In the genomic region with DNA sequence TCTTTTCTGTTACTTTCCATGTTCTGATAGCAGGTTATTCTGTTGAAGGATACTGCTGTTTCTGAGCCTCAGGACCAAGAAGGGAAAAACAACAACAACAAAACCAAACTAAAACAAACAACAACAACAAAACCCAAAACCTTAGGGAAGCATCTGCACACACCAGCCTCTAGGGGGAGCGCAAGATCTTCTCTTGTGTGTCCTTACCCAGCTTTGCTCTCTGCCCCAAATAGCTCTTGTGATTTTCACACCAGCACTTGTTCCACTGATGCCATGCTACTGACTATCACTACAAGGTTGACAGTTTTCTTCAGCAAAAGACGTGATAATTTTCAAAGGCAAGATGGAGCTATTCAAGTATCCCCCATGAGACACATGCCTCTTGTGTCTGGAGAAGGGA, we compare ENCODE assay signal across 9 mouse cellular contexts. TPM values are rescaled to one million over a fixed set of nuclear protein-coding genes. Genes with fewer than 3 reads are reported as not detected.
DNase-seq lines count a peak whose midpoint lies in the region; ATAC-seq and TF ChIP-seq lines count a peak whose summit lies in the region.
"Had no signal": no experiment of that assay in that cellular context is flagged by ENCODE, and none has a peak within 500 bp of the region (broad histone marks: within the 10 kb centered on the region; RNA-seq: fewer than 3 reads in every experiment).

No protein-coding gene starts in this region.

- H3K9ac ChIP-seq in lung, postnatal 0 days (replicated peaks; ENCODE audit: low read depth): no peak overlapping the region

- H3K36me3 ChIP-seq in lung, postnatal 0 days (ENCODE audit: insufficient read depth, low read length): no peaks in the 10 kb centered on the region

- H3K9me3 ChIP-seq in lung, postnatal 0 days (ENCODE audit: low read length): no peaks in the 10 kb centered on the region
- H3K9me3 ChIP-seq: megakaryocyte, embryonic 14.5 days had no signal

- H3K4me3 ChIP-seq in lung, postnatal 0 days (ENCODE audit: low read depth, low read length): no peak overlapping the region
- H3K4me3 ChIP-seq: megakaryocyte, embryonic 14.5 days had no signal

- no peak for ATAC-seq in lung, postnatal 0 days

- H3K4me1 ChIP-seq in lung, postnatal 0 days (ENCODE audit: insufficient read depth, low read depth, low read length): no peaks in the 10 kb centered on the region
- H3K4me1 ChIP-seq: megakaryocyte, embryonic 14.5 days had no signal

- H3K4me2 ChIP-seq in lung, postnatal 0 days (replicated peaks; ENCODE audit: low read depth, low read length): no peak overlapping the region

- 12% methylated on average over 2 of the region's 2 CpGs for WGBS in lung, postnatal 0 days

- no peaks in the 10 kb centered on the region for H3K27me3 ChIP-seq in lung, postnatal 0 days (replicated peaks; ENCODE audit: insufficient read depth, low read length)
- H3K27me3 ChIP-seq: megakaryocyte, embryonic 14.5 days had no signal

- peak; percentile 9 for DNase-seq in lung, postnatal 0 days (ENCODE audit: low spot score)
- DNase-seq in lung, postnatal 36 days: no peak
- peak; percentile 66 for DNase-seq in ZHBTc4 (ENCODE audit: low read depth, low spot score)
- peak; percentile 42 to 49 for DNase-seq in cerebellum, postnatal 14 days
- DNase-seq in hindlimb bud, embryonic 11.5 days (ENCODE audit: extremely low spot score, low read depth, low spot score): peak; percentile 3
- peak; percentile 4 for DNase-seq in lung, postnatal 10 days
- no peak for DNase-seq in B cell, adult 2 months
- no peak for DNase-seq in MN1 (ENCODE audit: low spot score)

- peak; percentile 70 for TF ChIP-seq CTCF in lung, postnatal 0 days (IDR thresholded peaks at IDR 0.05)

- TF ChIP-seq EP300 in lung, postnatal 0 days (IDR thresholded peaks at IDR 0.05): no peak

- H3K27ac ChIP-seq in lung, postnatal 0 days (ENCODE audit: low read length): no peak overlapping the region

RNA-seq across cellular contexts. Expression of gene Nrg3, which starts 59.8 kb away (rescaled TPM):
- polyA plus RNA-seq in lung, postnatal 0 days (2015; fragmentation: Nextera tagmentation; extraction: Ambion mirVana): not detected in 2 replicates

Comparison
In these comparisons a context has a peak if more than half of its experiments do, and no peak if none do; other contexts are left out.
1. DNase-seq: peak in lung, postnatal 0 days (single experiment), ZHBTc4 (single experiment), cerebellum, postnatal 14 days (2 of 2), hindlimb bud, embryonic 11.5 days (single experiment) and lung, postnatal 10 days (single experiment); none in lung, postnatal 36 days (single experiment), B cell, adult 2 months (0 of 2) and MN1 (single experiment).